In the genomic region with DNA sequence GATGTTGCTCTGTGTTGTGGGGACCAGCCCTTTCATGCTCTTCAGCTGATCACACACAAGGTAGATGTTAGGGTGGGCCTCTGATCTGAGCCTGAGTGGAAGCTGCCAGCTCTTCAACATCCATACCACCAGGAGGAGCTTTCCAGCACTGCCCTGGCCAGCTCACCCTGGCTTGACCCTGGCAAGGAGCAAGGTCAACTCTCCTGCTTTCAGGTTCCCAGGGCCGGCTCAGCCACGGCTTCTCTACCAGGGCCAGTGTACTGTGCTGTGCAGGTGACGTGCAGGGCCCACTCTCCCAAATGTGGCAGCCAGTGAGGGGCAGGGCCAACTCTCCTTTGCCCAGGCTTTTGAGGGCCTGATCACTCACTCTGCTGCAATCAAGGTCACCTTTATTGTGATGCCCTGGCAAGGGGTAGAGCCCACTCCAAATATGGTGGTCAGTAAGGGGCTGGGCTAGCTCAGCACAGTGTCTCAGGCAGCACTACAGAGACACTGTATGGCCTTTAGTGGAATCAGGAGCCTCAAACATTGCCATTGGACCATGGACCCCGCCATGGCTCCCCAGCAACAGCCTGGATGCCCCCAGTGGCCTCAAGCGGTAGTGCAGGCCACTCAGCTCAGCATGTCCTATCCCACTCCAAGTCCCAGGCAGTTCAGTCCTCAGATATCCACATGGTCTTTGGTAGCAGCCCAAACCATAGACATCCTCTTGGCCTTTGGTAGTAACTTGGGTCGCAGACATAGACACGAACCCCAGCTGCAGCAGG, we compare ENCODE assay signal across 8 mouse cellular contexts. TPM values are rescaled to one million over a fixed set of nuclear protein-coding genes. Genes with fewer than 3 reads are reported as not detected.
DNase-seq lines count a peak whose midpoint lies in the region; ATAC-seq and TF ChIP-seq lines count a peak whose summit lies in the region.

No protein-coding gene starts in this region.

- no peaks in the 10 kb centered on the region for H3K79me2 ChIP-seq in liver, adult 2 months (ENCODE audit: control insufficient read depth, insufficient read depth, low read length)

- H3K4me3 ChIP-seq in liver, adult 2 months (ENCODE audit: insufficient read depth, low read depth, low read length), result no peak overlapping the region
- no peak overlapping the region for H3K4me3 ChIP-seq in liver, embryonic 11.5 days (ENCODE audit: low read depth, low read length)

- ATAC-seq in liver, embryonic 11.5 days (replicated peaks; ENCODE audit: low FRiP score), result no peak
- peak; percentile 85 for ATAC-seq in megakaryocyte, adult 5-6 weeks (ENCODE audit: poor library complexity, severe bottlenecking)

- no peak overlapping the region for H3K27ac ChIP-seq in liver, adult 2 months (replicated peaks; ENCODE audit: insufficient read depth, low read depth, low read length)
- H3K27ac ChIP-seq in liver, embryonic 11.5 days (ENCODE audit: low read depth, low read length), result no peak overlapping the region

- 71% methylated on average over 7 of the region's 7 CpGs for WGBS in liver, adult 2 months
- 67% methylated on average over 7 of the region's 7 CpGs for WGBS in liver, embryonic 11.5 days

- peak; percentile 94 for TF ChIP-seq CTCF in liver, adult 2 months (IDR thresholded peaks at IDR 0.05; ENCODE audit: low read depth, low read length)

- no peaks in the 10 kb centered on the region for H3K27me3 ChIP-seq in liver, adult 2 months (ENCODE audit: control insufficient read depth, insufficient read depth, low read length)
- no peaks in the 10 kb centered on the region for H3K27me3 ChIP-seq in liver, embryonic 11.5 days (replicated peaks; ENCODE audit: control insufficient read depth, insufficient read depth, low read length)

- H3K4me1 ChIP-seq in liver, adult 2 months (ENCODE audit: control insufficient read depth, insufficient read depth, low read length), result no peaks in the 10 kb centered on the region
- no peaks in the 10 kb centered on the region for H3K4me1 ChIP-seq in liver, embryonic 11.5 days (replicated peaks; ENCODE audit: control insufficient read depth, insufficient read depth, low read length)

- TF ChIP-seq POLR2A in liver, adult 2 months (IDR thresholded peaks at IDR 0.05; ENCODE audit: extremely low read depth, insufficient read depth, low read length), result no peak

- H3K4me2 ChIP-seq in liver, embryonic 11.5 days, result no peak overlapping the region

- peak; percentile 10 to 48 for DNase-seq in cerebellum, postnatal 14 days
- no peak for DNase-seq in cerebellum, adult 8-10 months
- DNase-seq in liver, adult 2 months (ENCODE audit: extremely low read depth, low read depth, low spot score), result peak; percentile 9
- DNase-seq in liver, embryonic 11.5 days (ENCODE audit: low spot score), result no peak
- peak; percentile 63 for DNase-seq in embryo, embryonic 10 days (ENCODE audit: low spot score)
- peak; percentile 74 for DNase-seq in thymus, postnatal 4 days
- no peak for DNase-seq in right cerebral cortex, postnatal 14 days

- H3K9ac ChIP-seq in liver, adult 2 months (ENCODE audit: low read depth, low read length), result no peak overlapping the region
- no peak overlapping the region for H3K9ac ChIP-seq in liver, embryonic 11.5 days (ENCODE audit: low read depth, low read length)

- H3K36me3 ChIP-seq in liver, adult 2 months (ENCODE audit: control insufficient read depth, insufficient read depth, low read length), result no peaks in the 10 kb centered on the region
- H3K36me3 ChIP-seq in liver, embryonic 11.5 days (ENCODE audit: control insufficient read depth, insufficient read depth, low read length), result no peaks in the 10 kb centered on the region

- no peaks in the 10 kb centered on the region for H3K9me3 ChIP-seq in liver, embryonic 11.5 days (ENCODE audit: control insufficient read depth, low read length)

RNA-seq across cellular contexts. Expression of a gene that starts 24.0 kb away (rescaled TPM):
- under 0.01 and 0.13 TPM in 2 replicates for total RNA-seq in liver, adult 2 months (2014; rRNA removed)
- 0.02 and 0.06 TPM in 2 replicates for polyA plus RNA-seq in liver, adult 2 months (2012; rRNA removed)
- polyA plus RNA-seq in liver, embryonic 11.5 days (2014; fragmentation: Nextera tagmentation; extraction: Ambion mirVana), result 0.21 and 0.38 TPM in 2 replicates
- total RNA-seq in megakaryocyte, adult 5-6 weeks (2015), result not detected in 2 replicates
- not detected in 2 replicates for total RNA-seq in megakaryocyte, adult 5-6 weeks (2017)

Comparison
In these comparisons a context has a peak if more than half of its experiments do, and no peak if none do; other contexts are left out.
1. DNase-seq: peak in cerebellum, postnatal 14 days (2 of 2), liver, adult 2 months (single experiment), embryo, embryonic 10 days (single experiment) and thymus, postnatal 4 days (single experiment); none in cerebellum, adult 8-10 months (single experiment), liver, embryonic 11.5 days (single experiment) and right cerebral cortex, postnatal 14 days (single experiment).